Mouse (Mus musculus) C2C12 (cell line): ENCODE results near the gene Psmd12. TPM values are rescaled to one million over a fixed set of nuclear protein-coding genes. Genes with fewer than 3 reads are reported as not detected.

ENCODE experiments used
- H3K27me3 ChIP-seq: one replicate; pipeline ENCODE4 v1.6.1; 2011; ENCODE audit not compliant: control insufficient read depth, insufficient read depth, insufficient read length
- H3K36me3 ChIP-seq: one replicate; pipeline ENCODE4 v1.6.1; 2011; ENCODE audit not compliant: control insufficient read depth, insufficient read depth
- H3K4me3 ChIP-seq: one replicate; pipeline ENCODE4 v1.5.1; 2011; ENCODE audit warnings: mild to moderate bottlenecking, control low read depth; ENCODE audit not compliant: poor library complexity, insufficient read depth, severe bottlenecking
- H3K79me2 ChIP-seq: one replicate; pipeline ENCODE4 v1.6.1; 2011; ENCODE audit not compliant: control insufficient read depth, insufficient read depth
- H3K79me3 ChIP-seq: one replicate; pipeline ENCODE4 v1.6.1; 2011; ENCODE audit warnings: low read depth, control low read depth
- H3ac ChIP-seq: one replicate; pipeline ENCODE3; 2011; ENCODE audit warnings: low read depth; ENCODE audit not compliant: control insufficient read depth, insufficient read length
- CEBPB ChIP-seq: IDR thresholded peaks from one replicate; pipeline ENCODE4 v1.6.1; 2011; ENCODE audit warnings: low read depth, mild to moderate bottlenecking, control low read depth, moderate library complexity
- CTCF ChIP-seq: IDR thresholded peaks from one replicate; pipeline ENCODE4 v1.5.1; 2011; ENCODE audit not compliant: control insufficient read depth, insufficient read depth, insufficient read length
- FOSL1 ChIP-seq: IDR thresholded peaks from one replicate; pipeline ENCODE4 v1.8.0; 2011; ENCODE audit warnings: mild to moderate bottlenecking, low read length; ENCODE audit not compliant: poor library complexity, insufficient read depth, severe bottlenecking
- MAX ChIP-seq: IDR thresholded peaks from one replicate; pipeline ENCODE4 v1.6.1; 2011; ENCODE audit warnings: mild to moderate bottlenecking, control low read depth
- MYOD1 ChIP-seq: IDR thresholded peaks from one replicate; pipeline ENCODE4 v1.6.1; 2011; ENCODE audit warnings: low read depth; ENCODE audit not compliant: control insufficient read depth, insufficient read length
- MYOG ChIP-seq: IDR thresholded peaks from one replicate; pipeline ENCODE4 v1.6.1; 2011; ENCODE audit not compliant: control insufficient read depth, insufficient read length; ENCODE audit errors: extremely low read depth
- USF1 ChIP-seq: IDR thresholded peaks from one replicate; pipeline ENCODE4 v1.6.1; 2011; ENCODE audit warnings: low read depth, mild to moderate bottlenecking, control low read depth, moderate library complexity
- polyA plus RNA-seq: library from polyadenylated mRNA; unstranded; fragments of >200 nt; fragmentation: generic; extraction: Trizol; gene quantifications from one replicate; pipeline ENCODE4 v1.2.1, GENCODE M21; 2012; ENCODE audit warnings: missing spikeins

The Psmd12 gene
- polyA plus RNA-seq, 1 experiment: 77.0 TPM

DNA sequence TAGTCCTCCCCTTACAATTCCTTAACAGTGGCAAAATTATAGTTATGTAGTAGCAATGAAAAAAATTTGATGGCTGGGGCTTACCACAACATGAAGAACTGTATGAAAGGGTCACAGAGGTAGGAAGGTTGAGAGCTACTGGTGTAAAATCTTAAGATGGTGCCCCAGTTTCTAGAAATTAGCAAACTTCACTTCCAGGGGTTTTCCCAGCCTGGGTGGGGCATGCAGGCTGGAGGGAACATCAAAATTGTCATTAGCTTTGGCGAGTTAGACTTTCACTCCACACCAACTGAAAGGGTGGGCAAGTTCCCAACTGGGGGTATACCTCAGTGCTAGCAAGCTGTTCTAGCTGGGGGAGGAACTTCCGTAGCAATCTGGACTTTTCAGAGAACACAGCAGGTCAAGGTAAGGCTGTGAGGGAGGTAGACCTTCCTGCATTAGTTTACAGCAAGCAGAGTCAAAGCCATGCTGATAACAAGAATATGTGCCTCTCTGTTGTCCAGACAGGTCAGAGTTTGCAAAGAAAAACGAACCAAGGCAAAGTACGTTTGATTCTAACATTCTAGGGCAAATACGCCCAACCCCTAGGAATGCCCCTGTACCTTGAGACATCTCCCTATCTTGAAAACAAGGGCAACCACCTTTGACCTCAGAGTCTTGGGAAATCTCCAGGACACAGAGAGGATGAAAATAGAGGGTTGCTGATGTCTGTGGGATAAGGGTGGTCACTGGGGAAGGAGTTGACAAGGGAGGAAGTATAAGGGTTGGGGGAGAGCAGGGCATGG lies 39.6 kb downstream of the Psmd12 start:
- Histone ChIP-seq H3K79me2 (no peaks in the 10 kb centered on the region), H3ac (no peak overlapping the region), H3K4me3 (no peak overlapping the region), H3K27me3 (no peaks in the 10 kb centered on the region), H3K79me3 (no peaks in the 10 kb centered on the region), H3K36me3 (no peaks in the 10 kb centered on the region)
- TF ChIP-seq MAX: no peak
- TF ChIP-seq USF1: no peak
- no peak for TF ChIP-seq CTCF
- no peak for TF ChIP-seq FOSL1
- no peak for TF ChIP-seq MYOD1
- TF ChIP-seq CEBPB: no peak
- no peak for TF ChIP-seq MYOG

DNA sequence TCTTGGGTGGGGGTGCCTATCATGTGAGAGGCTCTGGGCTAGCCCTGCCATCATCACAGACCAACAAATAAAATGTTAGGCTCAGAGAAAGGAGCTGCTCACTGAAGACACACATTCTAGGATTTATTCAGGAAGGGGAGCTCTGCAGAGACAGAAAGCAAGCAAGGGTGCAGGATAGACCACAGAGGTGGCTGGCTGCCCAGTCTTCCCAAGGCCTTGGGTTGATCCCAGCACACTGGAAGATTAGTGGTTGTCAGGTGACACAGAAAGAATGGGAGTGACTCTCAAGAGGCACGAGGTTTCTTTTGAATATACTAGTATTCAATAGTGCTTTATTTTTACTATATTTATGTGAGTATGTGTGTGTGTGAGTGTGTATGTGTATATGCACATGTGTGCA lies 41.9 kb downstream of the Psmd12 start:
- no peaks in the 10 kb centered on the region for H3K36me3 ChIP-seq
- no peaks in the 10 kb centered on the region for H3K79me2 ChIP-seq
- no peak overlapping the region for H3ac ChIP-seq
- H3K79me3 ChIP-seq: no peaks in the 10 kb centered on the region
- TF ChIP-seq CTCF (no peak), MYOG (no peak), MAX (no peak)
- no peaks in the 10 kb centered on the region for H3K27me3 ChIP-seq
- no peak overlapping the region for H3K4me3 ChIP-seq

DNA sequence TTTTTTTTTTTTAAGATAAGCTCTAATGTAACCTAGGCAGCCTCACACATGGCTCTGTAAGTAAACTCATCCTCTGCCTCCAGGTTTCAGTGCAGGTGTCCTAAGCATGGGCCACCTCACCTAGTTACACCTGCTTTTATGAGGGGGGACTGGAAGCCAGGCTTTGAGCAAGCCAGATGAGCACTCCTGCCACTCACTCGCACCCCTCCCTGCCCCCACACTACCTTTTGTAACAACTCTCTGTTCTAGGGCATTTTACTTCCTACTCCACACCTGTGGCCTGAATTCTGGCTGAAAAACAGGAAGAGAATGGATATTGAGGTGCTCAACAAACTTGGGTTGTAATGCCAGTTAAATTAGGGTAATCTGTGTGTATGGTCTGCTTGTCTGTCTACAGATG lies 45.7 kb downstream of the Psmd12 start:
- TF ChIP-seq MYOD1 (no peak), CEBPB (no peak), CTCF (no peak), MAX (no peak), USF1 (no peak), MYOG (no peak), FOSL1 (no peak)
- Histone ChIP-seq H3K27me3 (peaks cover 5% of the 10 kb centered on the region), H3K36me3 (no peaks in the 10 kb centered on the region), H3K79me2 (no peaks in the 10 kb centered on the region), H3K79me3 (no peaks in the 10 kb centered on the region), H3K4me3 (no peak overlapping the region), H3ac (no peak overlapping the region)

DNA sequence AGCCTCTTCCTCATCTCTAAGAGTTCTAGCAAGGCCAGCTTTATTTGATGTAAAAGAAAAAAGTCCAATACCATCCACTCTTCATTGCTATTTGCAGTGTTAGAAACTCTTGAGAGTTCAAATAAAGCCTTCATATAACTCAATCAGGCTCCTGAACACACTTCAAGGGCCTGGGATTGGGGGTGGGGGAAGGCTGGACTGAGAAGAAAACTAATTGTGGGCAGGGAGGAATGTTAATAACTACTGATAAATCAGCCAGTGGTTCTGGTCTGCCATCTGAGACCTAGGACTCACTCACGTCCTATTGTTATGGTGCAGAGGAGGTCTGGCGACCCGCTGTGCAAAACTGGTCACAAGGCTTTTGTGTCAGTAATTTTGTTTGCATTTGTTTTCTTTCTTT lies 48.3 kb downstream of the Psmd12 start:
- TF ChIP-seq CTCF: no peak
- no peak for TF ChIP-seq USF1
- no peak for TF ChIP-seq MYOD1
- no peak for TF ChIP-seq CEBPB
- no peak for TF ChIP-seq FOSL1
- no peak for TF ChIP-seq MYOG
- TF ChIP-seq MAX: no peak
- Histone ChIP-seq H3ac (no peak overlapping the region), H3K79me2 (no peaks in the 10 kb centered on the region), H3K4me3 (no peak overlapping the region), H3K36me3 (no peaks in the 10 kb centered on the region), H3K27me3 (peaks cover 5% of the 10 kb centered on the region), H3K79me3 (no peaks in the 10 kb centered on the region)

DNA sequence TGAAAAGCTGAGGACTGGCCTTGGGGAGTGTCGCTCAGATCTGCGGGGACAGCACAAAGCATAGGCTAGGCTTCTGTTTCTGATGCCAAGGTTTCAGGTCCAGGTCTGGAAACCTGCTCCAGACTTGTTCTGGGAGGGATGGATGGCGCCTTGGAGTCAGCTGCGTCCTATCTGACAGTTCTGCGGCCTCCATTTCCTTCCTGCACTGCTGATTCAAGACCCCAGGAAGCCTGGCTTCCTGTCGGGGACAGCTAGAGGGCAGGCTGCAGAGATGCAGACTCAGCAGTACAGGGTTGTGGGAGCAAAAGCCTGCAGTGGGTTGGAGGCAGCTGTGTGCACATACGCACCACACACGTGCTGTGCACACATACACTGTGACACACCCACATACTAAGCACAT lies 50.0 kb downstream of the Psmd12 start:
- no peak overlapping the region for H3ac ChIP-seq
- no peak for TF ChIP-seq MYOD1
- TF ChIP-seq USF1: no peak
- H3K79me3 ChIP-seq: no peaks in the 10 kb centered on the region
- no peaks in the 10 kb centered on the region for H3K36me3 ChIP-seq
- H3K79me2 ChIP-seq: no peaks in the 10 kb centered on the region
- H3K27me3 ChIP-seq: peaks cover 5% of the 10 kb centered on the region
- H3K4me3 ChIP-seq: no peak overlapping the region

DNA sequence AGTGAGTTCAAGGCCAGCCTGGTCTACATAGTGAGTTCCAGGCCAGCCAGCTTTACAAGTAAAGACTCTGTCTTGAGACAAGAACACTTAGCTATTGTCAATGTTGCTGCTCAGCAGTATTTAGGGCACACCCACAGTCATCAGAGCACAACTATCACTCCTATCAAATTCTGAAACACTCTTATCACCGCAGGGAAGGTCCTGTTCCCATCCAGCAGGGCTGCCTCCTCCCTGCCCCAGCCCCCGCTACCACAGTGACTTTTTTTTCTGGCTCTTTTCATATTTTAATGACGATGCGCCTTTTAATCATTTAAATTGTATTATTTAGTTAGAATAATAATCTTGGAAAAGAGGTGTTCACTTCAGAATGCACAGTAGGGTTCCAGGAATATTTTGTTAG lies 52.2 kb downstream of the Psmd12 start:
- H3K4me3 ChIP-seq: no peak overlapping the region
- no peaks in the 10 kb centered on the region for H3K79me2 ChIP-seq
- peaks cover 5% of the 10 kb centered on the region for H3K27me3 ChIP-seq
- no peaks in the 10 kb centered on the region for H3K79me3 ChIP-seq
- H3ac ChIP-seq: no peak overlapping the region
- TF ChIP-seq FOSL1: no peak
- no peak for TF ChIP-seq MYOD1
- TF ChIP-seq CEBPB: no peak
- TF ChIP-seq MAX: no peak
- TF ChIP-seq USF1: no peak
- no peak for TF ChIP-seq CTCF
- no peak for TF ChIP-seq MYOG
- no peaks in the 10 kb centered on the region for H3K36me3 ChIP-seq
